ENCODE assay signal across 8 mouse cellular contexts in genomic region chr5:146675006-146675886, GRCm38 (mm10).
DNase-seq lines count a peak whose midpoint lies in the region; ATAC-seq and TF ChIP-seq lines count a peak whose summit lies in the region.

No protein-coding gene starts in this region.

- no peaks in the 10 kb centered on the region for H3K27me3 ChIP-seq in kidney, adult 2 months (replicated peaks; ENCODE audit: control insufficient read depth, insufficient read depth, low read length)
- 0 out of 2 replicates have a peak, but pooled peaks cover 4% of the 10 kb centered on the region for H3K27me3 ChIP-seq in limb, embryonic 14.5 days (ENCODE audit: control insufficient read depth, insufficient read depth, low read length)
- peaks cover 7% of the 10 kb centered on the region for H3K27me3 ChIP-seq in midbrain, embryonic 16.5 days (ENCODE audit: control insufficient read depth, insufficient read depth, low read depth, low read length)

- no peaks in the 10 kb centered on the region for H3K36me3 ChIP-seq in kidney, adult 2 months (ENCODE audit: control insufficient read depth, insufficient read depth, low read length)
- H3K36me3 ChIP-seq in limb, embryonic 14.5 days (ENCODE audit: control insufficient read depth, insufficient read depth, low read length): no peaks in the 10 kb centered on the region
- no peaks in the 10 kb centered on the region for H3K36me3 ChIP-seq in midbrain, embryonic 16.5 days (ENCODE audit: control insufficient read depth, insufficient read depth, low read length)

- no peak overlapping the region for H3K4me2 ChIP-seq in limb, embryonic 14.5 days (replicated peaks; ENCODE audit: low read depth, low read length, severe bottlenecking)
- H3K4me2 ChIP-seq in midbrain, embryonic 16.5 days (ENCODE audit: low read length): no peak overlapping the region

- TF ChIP-seq CTCF in kidney, adult 2 months (conservative IDR thresholded peaks at IDR 0.05; ENCODE audit: insufficient read depth, insufficient read length, low read depth, low read length): peak; percentile 98

- no peaks in the 10 kb centered on the region for H3K9me3 ChIP-seq in limb, embryonic 14.5 days (ENCODE audit: control insufficient read depth, low read length)
- no peaks in the 10 kb centered on the region for H3K9me3 ChIP-seq in midbrain, embryonic 16.5 days (replicated peaks; ENCODE audit: control insufficient read depth, low read length, poor library complexity, severe bottlenecking)

- no peak overlapping the region for H3K9ac ChIP-seq in limb, embryonic 14.5 days (ENCODE audit: low read depth, low read length, severe bottlenecking)
- no peak overlapping the region for H3K9ac ChIP-seq in midbrain, embryonic 16.5 days (ENCODE audit: low read depth, low read length)

- peaks cover 6% of the 10 kb centered on the region; the same call in 1 of the 2 replicates for H3K4me1 ChIP-seq in kidney, adult 2 months (ENCODE audit: control insufficient read depth, insufficient read depth, low read length)
- H3K4me1 ChIP-seq in limb, embryonic 14.5 days (ENCODE audit: control insufficient read depth, insufficient read depth, low read length): no peaks in the 10 kb centered on the region
- H3K4me1 ChIP-seq in midbrain, embryonic 16.5 days (ENCODE audit: control insufficient read depth, insufficient read depth, low read length): no peaks in the 10 kb centered on the region; the same call in 1 of the 2 replicates

- H3K4me3 ChIP-seq in kidney, adult 2 months (ENCODE audit: insufficient read depth, low read depth, low read length): no peak overlapping the region
- H3K4me3 ChIP-seq in limb, embryonic 14.5 days (replicated peaks; ENCODE audit: low read length): no peak overlapping the region
- H3K4me3 ChIP-seq in midbrain, embryonic 16.5 days (ENCODE audit: low read depth, low read length): no peak overlapping the region

- DNase-seq in urinary bladder, adult 18-20 months (ENCODE audit: low spot score in 2 of 2): peak; percentile 47 to 59
- no peak for DNase-seq in urinary bladder, postnatal 10 days (ENCODE audit: low spot score)
- DNase-seq in embryo, embryonic 11.5 days (ENCODE audit: low read depth, low spot score): peak; percentile 61
- DNase-seq in heart, adult 18-20 months: peak; percentile 73 to 88
- peak; percentile 87 for DNase-seq in kidney, adult 2 months
- DNase-seq in limb, embryonic 14.5 days (ENCODE audit: low spot score): peak; percentile 69
- DNase-seq in spleen, postnatal 10 days (ENCODE audit: low spot score in 2 of 2): peak; percentile 78 to 88

- TF ChIP-seq POLR2A in kidney, adult 2 months (IDR thresholded peaks at IDR 0.05; ENCODE audit: low read depth, low read length): no peak
- TF ChIP-seq POLR2A in limb, embryonic 14.5 days (IDR thresholded peaks at IDR 0.05; ENCODE audit: borderline replicate concordance, extremely low read depth, insufficient read depth, insufficient read length): no peak

- peak overlapping the region; percentile 80 for H3K27ac ChIP-seq in kidney, adult 2 months (ENCODE audit: insufficient read depth, low read depth, low read length)
- no peak overlapping the region for H3K27ac ChIP-seq in limb, embryonic 14.5 days (replicated peaks; ENCODE audit: low read depth, low read length)
- no peak overlapping the region for H3K27ac ChIP-seq in midbrain, embryonic 16.5 days (ENCODE audit: low read length)

- 0 out of 2 replicates have a peak, but pooled peaks have one; percentile 63 for ATAC-seq in limb, embryonic 14.5 days (ENCODE audit: low FRiP score, low read depth)
- ATAC-seq in midbrain, embryonic 16.5 days: peak; percentile 49; the same call in 1 of the 2 replicates

- WGBS in kidney, adult 2 months: 14% methylated on average over 19 of the region's 19 CpGs
- 22% methylated on average over 19 of the region's 19 CpGs for WGBS in limb, embryonic 14.5 days
- WGBS in midbrain, embryonic 16.5 days: 24% methylated on average over 19 of the region's 19 CpGs
